Mouse (Mus musculus): ENCODE measurements around the gene Gclm.

GRCm38 (mm10) chr3:122243416-122244167 is 1.8 kb upstream of the Gclm start:
- no peak for TF ChIP-seq EP300 (optimal IDR thresholded peaks at IDR 0.05)
- no peak for TF ChIP-seq CTCF (IDR thresholded peaks at IDR 0.05; ENCODE audit: low read depth)

All from stomach, postnatal 0 days (tissue).